Mouse (Mus musculus) hindbrain, embryonic 11.5 days (tissue): ENCODE measurements at regions not wholly inside any gene's neighbourhood (a gene's known extent, or its start where the extent isn't known, plus 50 kb on each side); places are given as distances from the start of the nearest gene placed in this dataset.
A peak's percentile ranks its signal among the peaks of the same experiment; 100 is the strongest.

Source experiments
- ATAC-seq: fragments of 200-750 bp; cut with Nextera tagmentation; 2 replicates; pipeline ENCODE4 v1.8.0; 2017; ENCODE audit warnings: mild to moderate bottlenecking, moderate TSS enrichment, moderate library complexity; ENCODE audit not compliant: low FRiP score
- DNase-seq: peaks from one replicate; pipeline ENCODE4 v3.0.0-alpha.2; 2015; ENCODE audit warnings: low spot score
- H3K27ac ChIP-seq: fragments of 300-500 bp; sonication (generic); 2 replicates; pipeline ENCODE4 v1.5.1; 2014; ENCODE audit warnings: mild to moderate bottlenecking, low read depth, low read length
- H3K27me3 ChIP-seq: fragments of 300-500 bp; sonication (generic); 2 replicates; pipeline ENCODE4 v1.6.1; 2014; ENCODE audit warnings: mild to moderate bottlenecking, low read length, moderate library complexity, mixed read lengths; ENCODE audit not compliant: control insufficient read depth, insufficient read depth
- H3K36me3 ChIP-seq: fragments of 300-500 bp; sonication (generic); 2 replicates; pipeline ENCODE4 v1.6.1; 2014; ENCODE audit warnings: mild to moderate bottlenecking, low read length, moderate library complexity, mixed read lengths; ENCODE audit not compliant: control insufficient read depth, insufficient read depth
- H3K4me1 ChIP-seq: fragments of 300-500 bp; sonication (generic); replicated peaks from 2 replicates; pipeline ENCODE4 v1.6.1; 2014; ENCODE audit warnings: low read length, mixed read lengths; ENCODE audit not compliant: control insufficient read depth, insufficient read depth
- H3K4me2 ChIP-seq: fragments of 300-500 bp; sonication (generic); replicated peaks from 2 replicates; pipeline ENCODE4 v1.6.1; 2014; ENCODE audit warnings: mild to moderate bottlenecking, low read depth, low read length
- H3K4me3 ChIP-seq: fragments of 300-500 bp; sonication (generic); 2 replicates; pipeline ENCODE4 v1.5.1; 2014; ENCODE audit warnings: low read depth, low read length
- H3K9ac ChIP-seq: fragments of 300-500 bp; sonication (generic); 2 replicates; pipeline ENCODE4 v1.6.1; 2014; ENCODE audit warnings: low read depth, low read length
- H3K9me3 ChIP-seq: fragments of 300-500 bp; sonication (generic); 2 replicates; pipeline ENCODE4 v1.6.1; 2016; ENCODE audit warnings: low read length; ENCODE audit not compliant: control insufficient read depth
- WGBS: fragments of 180-500 bp; shearing (Covaris S2); extraction: QIAGEN DNeasy Blood & Tissue Kit; methylation state at CpG from one replicate; pipeline ENCODE4 v1.1.7; 2014; 5-methylcytosine and 5-hydroxymethylcytosine counted together

- ATAC-seq, result no peak
Observed at GRCm38 (mm10) chr11:55816566-55816965, 208.6 kb upstream of the Glra1 start.

GRCm38 (mm10) chr11:55810685-55811084, 202.7 kb upstream of the Glra1 start:
- H3K27ac ChIP-seq, result no peak overlapping the region
- no peaks in the 10 kb centered on the region for H3K36me3 ChIP-seq
- H3K9me3 ChIP-seq, result no peaks in the 10 kb centered on the region
- no peak overlapping the region for H3K4me3 ChIP-seq
- ATAC-seq (no peak), DNase-seq (no peak)
- H3K4me1 ChIP-seq, result no peaks in the 10 kb centered on the region
- H3K9ac ChIP-seq, result no peak overlapping the region
- no peak overlapping the region for H3K4me2 ChIP-seq
- no peaks in the 10 kb centered on the region for H3K27me3 ChIP-seq
- 81% methylated on average over 3 of the region's 3 CpGs for WGBS

More at GRCm38 (mm10) chr11:55816566-55816965, 208.6 kb upstream of the Glra1 start:
- H3K9me3 ChIP-seq, result no peaks in the 10 kb centered on the region
- no peak overlapping the region for H3K4me3 ChIP-seq
- no peak for DNase-seq
- no peak overlapping the region for H3K27ac ChIP-seq
- H3K4me2 ChIP-seq, result no peak overlapping the region
- no peak overlapping the region for H3K9ac ChIP-seq
- H3K36me3 ChIP-seq, result no peaks in the 10 kb centered on the region
- H3K4me1 ChIP-seq, result no peaks in the 10 kb centered on the region
- H3K27me3 ChIP-seq, result no peaks in the 10 kb centered on the region

GRCm38 (mm10) chr11:55791195-55791865, 183.3 kb upstream of the Glra1 start:
- DNase-seq, result peak; percentile 87
- no peak overlapping the region for H3K4me3 ChIP-seq
- no peaks in the 10 kb centered on the region for H3K36me3 ChIP-seq
- H3K27ac ChIP-seq, result peak overlapping the region; percentile 89
- H3K4me1 ChIP-seq, result peaks cover 8% of the 10 kb centered on the region
- H3K27me3 ChIP-seq, result no peaks in the 10 kb centered on the region
- H3K9ac ChIP-seq, result no peak overlapping the region
- peak; percentile 90 for ATAC-seq
- 15% methylated on average over 8 of the region's 8 CpGs for WGBS
- H3K4me2 ChIP-seq, result 0 out of 2 replicates have a peak overlapping the region, but pooled peaks have one; percentile 11
- H3K9me3 ChIP-seq, result no peaks in the 10 kb centered on the region

GRCm38 (mm10) chr11:55789638-55790037, 181.6 kb upstream of the Glra1 start:
- Histone ChIP-seq H3K9me3 (no peaks in the 10 kb centered on the region), H3K36me3 (no peaks in the 10 kb centered on the region), H3K27me3 (no peaks in the 10 kb centered on the region), H3K4me2 (no peak overlapping the region; the same call in 1 of the 2 replicates), H3K4me1 (peaks cover 8% of the 10 kb centered on the region), H3K27ac (no peak overlapping the region), H3K9ac (no peak overlapping the region), H3K4me3 (no peak overlapping the region)
- 80% methylated on average over 3 of the region's 3 CpGs for WGBS
- peak; percentile 64 for DNase-seq
- ATAC-seq, result peak; percentile 30; the same call in 1 of the 2 replicates

- H3K4me3 ChIP-seq, result no peak overlapping the region
- H3K27ac ChIP-seq, result no peak overlapping the region
- no peaks in the 10 kb centered on the region for H3K9me3 ChIP-seq
- no peak overlapping the region for H3K4me2 ChIP-seq
- WGBS, result 83% methylated on average over 3 of the region's 3 CpGs
- H3K9ac ChIP-seq, result no peak overlapping the region
- H3K4me1 ChIP-seq, result no peaks in the 10 kb centered on the region
- no peaks in the 10 kb centered on the region for H3K36me3 ChIP-seq
- DNase-seq, result no peak
- no peak for ATAC-seq
- no peaks in the 10 kb centered on the region for H3K27me3 ChIP-seq
Observed at GRCm38 (mm10) chr11:55781044-55781443, 173.0 kb upstream of the Glra1 start.

GRCm38 (mm10) chr11:55780011-55780410, 172.0 kb upstream of the Glra1 start:
- 83% methylated on average over 2 of the region's 2 CpGs for WGBS
- ATAC-seq (no peak), DNase-seq (no peak)
- Histone ChIP-seq H3K9me3 (no peaks in the 10 kb centered on the region), H3K27me3 (no peaks in the 10 kb centered on the region), H3K27ac (no peak overlapping the region), H3K4me1 (no peaks in the 10 kb centered on the region), H3K4me3 (no peak overlapping the region), H3K4me2 (no peak overlapping the region), H3K9ac (no peak overlapping the region), H3K36me3 (no peaks in the 10 kb centered on the region)

GRCm38 (mm10) chr11:55773283-55773682, 165.3 kb upstream of the Glra1 start:
- ATAC-seq (no peak), DNase-seq (no peak)
- 90% methylated on average over 1 of the region's 1 CpGs for WGBS
- no peak overlapping the region for H3K27ac ChIP-seq
- no peak overlapping the region for H3K4me3 ChIP-seq
- H3K27me3 ChIP-seq, result no peaks in the 10 kb centered on the region
- no peaks in the 10 kb centered on the region for H3K36me3 ChIP-seq
- no peaks in the 10 kb centered on the region for H3K9me3 ChIP-seq
- H3K9ac ChIP-seq, result no peak overlapping the region
- H3K4me2 ChIP-seq, result no peak overlapping the region
- no peaks in the 10 kb centered on the region; the same call in 1 of the 2 replicates for H3K4me1 ChIP-seq

- Histone ChIP-seq H3K36me3 (no peaks in the 10 kb centered on the region), H3K27ac (0 out of 2 replicates have a peak overlapping the region, but pooled peaks have one; percentile 19), H3K4me2 (no peak overlapping the region), H3K9me3 (no peaks in the 10 kb centered on the region), H3K9ac (no peak overlapping the region), H3K27me3 (no peaks in the 10 kb centered on the region), H3K4me1 (no peaks in the 10 kb centered on the region; the same call in 1 of the 2 replicates), H3K4me3 (no peak overlapping the region)
- DNase-seq (no peak), ATAC-seq (peak; percentile 35)
- 58% methylated on average over 5 of the region's 5 CpGs for WGBS
Observed at GRCm38 (mm10) chr11:55772538-55772937, 164.5 kb upstream of the Glra1 start.

- no peaks in the 10 kb centered on the region for H3K36me3 ChIP-seq
- no peaks in the 10 kb centered on the region for H3K9me3 ChIP-seq
- no peak overlapping the region for H3K4me3 ChIP-seq
- DNase-seq (peak; percentile 43), ATAC-seq (peak; percentile 66)
- no peaks in the 10 kb centered on the region for H3K27me3 ChIP-seq
- peak overlapping the region; percentile 45; the same call in 1 of the 2 replicates for H3K27ac ChIP-seq
- H3K4me1 ChIP-seq, result no peaks in the 10 kb centered on the region; the same call in 1 of the 2 replicates
- WGBS, result 33% methylated on average over 13 of the region's 13 CpGs
- H3K4me2 ChIP-seq, result no peak overlapping the region
- H3K9ac ChIP-seq, result no peak overlapping the region
Observed at GRCm38 (mm10) chr11:55772107-55772506, 164.1 kb upstream of the Glra1 start.
